Mouse (Mus musculus): ENCODE results near the gene Efhb.

Efhb gene

DNA sequence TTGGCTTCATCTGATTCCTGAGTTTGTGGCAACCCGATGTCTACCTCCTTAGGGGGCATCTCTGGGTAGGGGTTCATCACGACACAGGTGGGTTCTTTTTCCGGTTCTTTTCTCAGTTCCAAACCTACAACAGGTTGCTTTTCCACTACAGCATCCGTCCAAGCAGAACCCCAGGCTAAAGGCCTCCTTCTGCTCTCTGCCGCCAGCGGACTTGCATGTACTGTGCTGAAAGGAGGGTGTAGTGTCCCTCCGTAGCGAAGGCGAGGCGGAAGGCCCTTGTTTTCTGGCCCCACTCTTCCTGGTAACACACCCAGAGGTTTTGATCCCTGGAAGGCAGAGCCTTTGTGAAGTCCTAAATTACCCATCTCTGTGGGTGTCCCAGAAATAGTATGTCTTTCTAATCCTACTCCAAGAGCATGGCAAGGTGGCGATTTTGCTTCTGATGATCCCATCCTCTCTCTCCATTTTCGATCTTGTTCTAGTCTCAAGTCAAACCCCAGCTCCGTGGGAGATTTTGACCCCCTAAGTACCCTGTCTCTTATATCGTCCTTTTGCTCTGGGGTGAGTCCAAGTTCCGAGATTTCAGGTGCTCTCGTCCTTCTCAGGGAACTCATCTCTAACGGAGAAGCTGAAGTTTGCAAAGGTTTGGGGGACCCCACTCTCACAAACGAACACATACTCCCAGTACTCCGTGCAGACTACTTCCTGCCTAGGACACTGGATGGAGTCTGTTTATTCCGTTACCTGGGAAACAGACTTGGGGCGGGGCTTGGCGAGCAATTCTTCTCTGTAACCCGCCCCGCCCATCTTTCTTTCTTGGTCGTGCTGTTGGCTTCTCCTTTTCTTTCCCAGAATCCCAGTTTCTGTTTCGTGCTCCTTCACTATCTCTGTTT lies at the start of gene Efhb:
Efhb (minus strand) TSS at position 719 of the 893 bp plus-strand sequence.
- in situ Hi-C loops (cut with MboI; ENCODE audit: low pct_unique_long_range_greater_than_20kb in 1 of 2, low sequenced_read_pairs in 2 of 2, unreplicated experiment in 1 of 2), result no loop called here

GRCm38 (mm10) chr17:53512311-53512951 lies 49.3 kb upstream of the Efhb start:
- in situ Hi-C loops (cut with MboI; ENCODE audit: low pct_unique_long_range_greater_than_20kb in 1 of 2, low sequenced_read_pairs in 2 of 2, unreplicated experiment in 1 of 2), result loop anchor here (5.0 to 10.0 kb wide), 2 partner anchors 110 to 322 kb away; no protein-coding TSS in a partner anchor

- in situ Hi-C loops (cut with MboI; ENCODE audit: low pct_unique_long_range_greater_than_20kb in 1 of 2, low sequenced_read_pairs in 2 of 2, unreplicated experiment in 1 of 2), result no loop called here
Measured at GRCm38 (mm10) chr17:53502966-53503365, 39.8 kb upstream of the Efhb start.

GRCm38 (mm10) chr17:53489007-53489378 lies 25.9 kb upstream of the Efhb start:
- in situ Hi-C loops (cut with MboI; ENCODE audit: low pct_unique_long_range_greater_than_20kb in 1 of 2, low sequenced_read_pairs in 2 of 2, unreplicated experiment in 1 of 2), result no loop called here

GRCm38 (mm10) chr17:53488291-53489006 lies 25.3 kb upstream of the Efhb start:
- in situ Hi-C loops (cut with MboI; ENCODE audit: low pct_unique_long_range_greater_than_20kb in 1 of 2, low sequenced_read_pairs in 2 of 2, unreplicated experiment in 1 of 2), result no loop called here

DNA sequence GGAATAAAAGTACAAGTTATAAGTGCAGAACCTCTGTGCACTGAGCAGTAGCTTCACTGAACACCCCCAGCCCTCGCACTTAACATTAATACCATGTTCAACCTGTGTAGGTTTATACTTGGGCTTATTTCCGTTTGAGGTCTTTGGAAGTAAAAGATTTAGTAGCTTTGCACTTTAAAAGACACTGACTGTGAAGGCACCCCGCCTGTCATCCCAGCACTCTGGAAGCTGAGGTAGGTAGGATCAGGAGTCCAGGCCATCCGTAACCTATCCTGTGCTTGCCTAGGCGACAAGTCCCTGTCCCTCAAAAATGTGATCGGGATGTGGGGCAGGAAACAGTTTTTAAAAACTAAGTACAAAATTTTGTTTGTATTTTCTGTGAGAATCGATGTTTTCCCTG lies 17.3 kb upstream of the Efhb start:
- in situ Hi-C loops (cut with MboI; ENCODE audit: low pct_unique_long_range_greater_than_20kb in 1 of 2, low sequenced_read_pairs in 2 of 2, unreplicated experiment in 1 of 2), result no loop called here

GRCm38 (mm10) chr17:53479604-53480041 lies 16.5 kb upstream of the Efhb start:
- in situ Hi-C loops (cut with MboI; ENCODE audit: low pct_unique_long_range_greater_than_20kb in 1 of 2, low sequenced_read_pairs in 2 of 2, unreplicated experiment in 1 of 2), result no loop called here

DNA sequence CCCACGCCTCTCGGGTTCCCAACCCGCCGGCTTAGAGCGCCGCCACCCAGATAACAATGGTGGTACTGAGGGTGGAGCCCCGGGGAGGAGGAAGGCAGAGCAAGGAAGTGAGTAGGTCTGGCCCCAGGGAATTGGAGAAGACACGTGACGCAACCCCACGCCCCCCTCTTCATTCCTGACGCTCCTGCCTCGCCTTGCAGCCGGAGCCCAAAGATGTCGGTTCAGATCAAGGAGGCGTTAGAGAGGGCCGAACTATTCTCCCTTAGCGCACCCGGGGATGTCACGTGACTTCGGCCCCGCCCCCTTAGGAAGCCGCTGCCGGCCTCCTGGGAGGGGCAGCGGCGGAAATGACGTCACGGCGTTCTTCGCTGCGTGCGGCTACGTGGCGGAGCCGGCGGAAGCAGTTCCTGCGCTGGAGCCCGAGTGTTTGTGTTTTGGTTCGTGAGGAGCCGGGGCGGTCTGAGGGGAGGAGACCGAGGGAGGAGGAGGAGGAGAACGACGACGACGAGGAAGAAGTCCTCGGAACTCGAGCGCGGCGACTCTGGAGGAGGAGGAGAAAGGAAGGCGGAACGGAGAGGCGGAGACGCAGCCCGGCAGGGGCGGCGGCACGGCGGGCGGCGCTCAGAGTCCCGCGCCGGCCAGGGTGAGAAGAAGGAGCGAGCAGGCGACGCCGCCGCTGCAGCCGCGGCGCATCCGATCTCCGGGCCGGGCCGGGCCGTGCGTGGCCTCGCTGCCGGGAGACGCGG lies 15.9 kb upstream of the Efhb start, which contains the start of gene Rab5a:
Rab5a (plus strand) TSS at position 377 of the 746 bp plus-strand sequence.
- in situ Hi-C loops (cut with MboI; ENCODE audit: low pct_unique_long_range_greater_than_20kb in 1 of 2, low sequenced_read_pairs in 2 of 2, unreplicated experiment in 1 of 2), result no loop called here

- in situ Hi-C loops (cut with MboI; ENCODE audit: low pct_unique_long_range_greater_than_20kb in 1 of 2, low sequenced_read_pairs in 2 of 2, unreplicated experiment in 1 of 2), result no loop called here
Measured at GRCm38 (mm10) chr17:53478066-53478857, 15.1 kb upstream of the Efhb start.

GRCm38 (mm10) chr17:53468697-53469096 lies 5.6 kb upstream of the Efhb start:
- in situ Hi-C loops (cut with MboI; ENCODE audit: low pct_unique_long_range_greater_than_20kb in 1 of 2, low sequenced_read_pairs in 2 of 2, unreplicated experiment in 1 of 2), result no loop called here

- in situ Hi-C loops (cut with MboI; ENCODE audit: low pct_unique_long_range_greater_than_20kb in 1 of 2, low sequenced_read_pairs in 2 of 2, unreplicated experiment in 1 of 2), result no loop called here
Measured at GRCm38 (mm10) chr17:53465569-53465968, 2.4 kb upstream of the Efhb start.

DNA sequence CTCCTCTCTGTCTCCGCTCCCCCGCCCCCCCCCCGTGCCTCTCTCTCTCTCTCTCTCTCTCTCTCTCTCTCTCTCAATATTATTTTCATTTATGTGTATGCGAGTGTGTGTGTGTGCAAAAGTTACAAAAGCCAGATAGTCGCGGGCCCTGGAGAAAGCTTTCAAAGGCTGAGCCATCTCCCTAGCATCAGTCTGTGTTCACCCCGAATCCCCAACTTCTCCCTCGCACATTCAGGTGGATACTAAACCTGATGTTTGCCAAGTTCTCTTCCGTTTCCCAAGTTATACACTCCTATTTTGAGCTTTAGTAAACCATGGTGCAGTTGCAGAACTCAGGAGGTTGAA lies 347 bp upstream of the Efhb start:
- in situ Hi-C loops (cut with MboI; ENCODE audit: low pct_unique_long_range_greater_than_20kb in 1 of 2, low sequenced_read_pairs in 2 of 2, unreplicated experiment in 1 of 2), result no loop called here

GRCm38 (mm10) chr17:53456742-53457141 lies 6.4 kb downstream of the Efhb start:
- in situ Hi-C loops (cut with MboI; ENCODE audit: low pct_unique_long_range_greater_than_20kb in 1 of 2, low sequenced_read_pairs in 2 of 2, unreplicated experiment in 1 of 2), result no loop called here

DNA sequence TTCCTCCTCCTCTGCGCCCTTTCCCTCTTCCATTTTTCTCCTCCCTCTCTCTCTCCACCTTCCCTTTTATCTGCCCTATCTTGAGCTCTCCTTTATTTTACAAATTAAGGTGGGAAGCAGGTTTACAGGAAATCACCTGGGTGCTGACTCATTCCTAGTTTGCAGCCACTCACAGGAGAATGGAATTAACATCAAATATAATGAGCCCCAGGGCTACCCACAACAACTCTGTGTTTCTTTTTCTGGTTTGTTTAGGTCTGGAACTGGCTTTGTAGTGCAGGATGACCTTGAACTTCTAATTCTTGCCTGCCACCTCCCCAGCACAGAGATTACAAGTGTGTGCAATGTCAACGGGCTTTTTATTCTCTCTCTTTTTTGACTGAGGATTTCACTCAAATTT lies 7.0 kb downstream of the Efhb start:
- in situ Hi-C loops (cut with MboI; ENCODE audit: low pct_unique_long_range_greater_than_20kb in 1 of 2, low sequenced_read_pairs in 2 of 2, unreplicated experiment in 1 of 2), result no loop called here

GRCm38 (mm10) chr17:53402689-53403306 lies 60.3 kb downstream of the Efhb start:
- in situ Hi-C loops (cut with MboI; ENCODE audit: low pct_unique_long_range_greater_than_20kb in 1 of 2, low sequenced_read_pairs in 2 of 2, unreplicated experiment in 1 of 2), result loop anchor here in 1 of 2 experiments (5.0 kb wide), 1 partner anchor 110 kb away; no protein-coding TSS in a partner anchor

DNA sequence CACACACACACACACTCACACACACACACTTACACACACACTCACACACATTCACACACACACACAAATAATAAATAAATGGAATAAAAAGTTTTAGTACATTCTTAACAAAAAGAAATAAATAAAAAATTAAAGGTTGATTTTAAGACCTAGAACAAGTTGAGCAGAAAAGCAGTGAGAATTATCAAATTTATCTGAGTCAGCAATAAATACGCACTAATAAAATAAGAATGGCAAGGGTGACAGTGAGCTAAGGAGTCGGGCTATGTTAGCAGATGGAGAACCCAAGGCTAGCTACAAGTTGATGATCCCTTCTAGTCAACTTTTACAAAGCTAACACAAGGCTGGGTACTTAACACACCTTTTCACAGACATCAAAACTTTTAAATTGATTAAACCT lies 69.9 kb downstream of the Efhb start:
- in situ Hi-C loops (cut with MboI; ENCODE audit: low pct_unique_long_range_greater_than_20kb in 1 of 2, low sequenced_read_pairs in 2 of 2, unreplicated experiment in 1 of 2), result loop anchor here in 1 of 2 experiments (25.0 kb wide), 1 partner anchor 831 kb away; no protein-coding TSS in a partner anchor

DNA sequence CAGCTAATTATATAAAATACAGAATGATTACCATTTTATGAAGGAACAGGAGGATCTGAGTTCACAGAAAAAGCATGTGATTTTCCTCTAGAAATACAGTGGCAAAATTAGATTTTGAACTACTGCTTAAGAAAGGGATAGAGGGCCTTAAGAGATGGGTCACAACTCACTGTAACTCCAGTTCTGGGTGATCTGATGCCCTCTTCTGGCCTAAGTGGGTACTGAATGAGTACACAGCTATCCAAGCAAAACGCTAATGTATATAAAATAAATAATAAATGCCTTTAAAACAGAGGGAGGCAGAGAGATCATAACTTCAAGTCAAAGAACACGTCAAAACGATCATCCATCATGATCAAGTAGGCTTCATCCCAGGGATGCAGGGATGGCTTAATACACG lies 73.6 kb downstream of the Efhb start:
- in situ Hi-C loops (cut with MboI; ENCODE audit: low pct_unique_long_range_greater_than_20kb in 1 of 2, low sequenced_read_pairs in 2 of 2, unreplicated experiment in 1 of 2), result loop anchor here (10.0 to 25.0 kb wide), 2 partner anchors 825 to 827 kb away; no protein-coding TSS in a partner anchor

All from mouse embryonic stem cell (cell line).